Mouse (Mus musculus) bone marrow macrophage, adult 2 months (primary cell): Measurements from ENCODE around the gene Eno3.

Source experiments
- CTCF ChIP-seq: IDR thresholded peaks from 2 replicates; pipeline ENCODE4 v1.5.1; 2012; ENCODE audit warnings: low read depth, mild to moderate bottlenecking, low read length, moderate library complexity
- POLR2A ChIP-seq: IDR thresholded peaks from 2 replicates; pipeline ENCODE4 v1.6.1; 2012; ENCODE audit warnings: mild to moderate bottlenecking, low read depth, low read length, borderline replicate concordance

- no peak for TF ChIP-seq CTCF
- TF ChIP-seq POLR2A: no peak
Measured at GRCm38 (mm10) chr11:70639976-70640375, 17.0 kb upstream of the Eno3 start.
